Mouse (Mus musculus) heart, adult 9 months (tissue): ENCODE measurements around the gene Uqcr10.

ENCODE experiments used
- DNase-seq, 2 experiments: peaks; one replicate each; pipeline ENCODE4 v3.0.0; 2022; ENCODE audit warnings: low spot score in 2 of 2

The Uqcr10 gene

GRCm38 (mm10) chr11:4675693-4676092 is 28.4 kb downstream of the Uqcr10 start:
- DNase-seq = no peak

DNA sequence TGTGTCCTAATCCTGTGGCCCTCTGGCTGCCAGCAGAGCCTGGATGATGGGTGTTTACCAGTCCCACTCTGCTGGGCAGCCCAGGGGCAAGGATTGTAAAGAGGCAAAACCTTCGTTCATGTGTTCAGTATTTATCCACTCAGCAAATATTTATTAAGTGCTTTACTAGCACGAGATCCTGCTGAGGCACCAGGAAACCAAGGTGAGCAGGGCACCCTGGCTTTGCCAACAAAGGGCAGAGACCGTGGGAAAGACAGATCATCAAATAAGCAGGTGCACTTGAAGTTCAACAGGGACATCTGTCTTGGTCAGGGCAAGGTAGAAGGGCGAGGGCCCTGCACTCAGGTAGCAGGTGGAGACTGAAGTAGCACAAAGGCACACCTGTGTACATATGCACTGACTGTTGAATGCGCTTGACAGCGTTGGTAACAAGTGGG is 29.0 kb downstream of the Uqcr10 start:
- DNase-seq = no peak

DNA sequence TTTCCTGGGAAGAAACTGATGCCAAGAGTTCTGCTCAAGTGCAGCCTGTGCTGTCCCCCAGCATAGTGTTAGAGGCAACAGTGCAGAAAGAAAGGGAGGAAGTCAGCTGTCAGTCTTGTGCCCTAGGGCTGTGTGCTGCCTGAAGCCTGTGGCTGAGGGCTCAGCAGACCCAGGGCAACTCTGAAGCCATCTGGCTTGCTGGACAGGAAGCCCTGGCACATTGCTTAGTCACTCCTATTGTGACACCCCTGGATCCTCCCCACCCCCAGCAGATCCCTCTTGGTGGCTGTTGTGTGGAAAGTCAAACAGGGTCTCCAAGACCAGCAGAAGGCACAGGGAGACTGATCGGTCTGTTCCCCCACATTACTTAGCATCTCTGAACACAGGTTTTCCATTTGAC is 29.5 kb downstream of the Uqcr10 start:
- DNase-seq = no peak

DNA sequence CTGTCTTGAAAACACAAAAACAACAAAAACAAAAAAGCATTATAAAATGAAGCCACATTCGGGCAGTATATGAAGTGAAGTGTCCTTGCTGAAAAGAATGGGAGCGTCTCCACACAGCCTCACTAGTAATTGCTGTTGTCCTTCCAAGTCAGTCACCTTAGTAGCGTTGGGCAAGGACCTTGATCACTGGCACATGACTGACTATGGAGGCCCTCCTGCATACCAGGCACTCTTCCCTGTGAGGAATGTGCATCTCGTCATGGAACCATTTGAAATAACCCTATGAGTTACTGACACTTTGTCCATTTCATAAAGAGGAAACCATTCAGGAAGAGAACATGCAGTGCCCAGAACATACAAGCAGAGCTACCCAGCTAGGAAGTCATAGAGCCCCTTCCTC is 32.4 kb downstream of the Uqcr10 start:
- peak in 1 of 2 experiments; percentile 15 for DNase-seq

GRCm38 (mm10) chr11:4662496-4662878 is 41.7 kb downstream of the Uqcr10 start:
- DNase-seq = no peak

GRCm38 (mm10) chr11:4661871-4662495 is 42.2 kb downstream of the Uqcr10 start:
- DNase-seq = no peak

GRCm38 (mm10) chr11:4661324-4661723 is 42.8 kb downstream of the Uqcr10 start:
- peak; percentile 25 to 27 for DNase-seq

GRCm38 (mm10) chr11:4660309-4661025 is 43.7 kb downstream of the Uqcr10 start:
- peak in 1 of 2 experiments; percentile 10 for DNase-seq

DNA sequence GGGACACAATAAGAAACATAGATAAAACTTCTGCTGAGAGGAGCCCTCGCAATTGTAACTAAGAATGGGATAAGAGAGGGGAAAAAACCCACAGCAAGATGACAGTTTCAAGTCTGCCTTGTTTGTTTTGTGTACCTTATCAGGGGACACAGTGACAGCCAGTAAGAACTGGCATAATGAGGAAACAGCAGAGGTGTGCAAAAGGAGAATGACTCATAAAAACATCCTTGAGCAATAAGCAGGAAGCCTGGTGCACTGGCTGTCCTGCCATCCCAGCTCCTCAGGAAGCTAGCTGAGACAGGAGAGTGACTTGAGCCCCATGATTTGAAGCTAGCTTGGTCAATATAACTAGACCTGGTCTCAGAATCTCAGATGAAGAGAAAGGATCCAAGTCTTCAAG is 44.3 kb downstream of the Uqcr10 start:
- no peak for DNase-seq
